Mouse (Mus musculus): Measurements from ENCODE around the gene Mme.

GRCm38 (mm10) chr3:63406438-63406837, 165.1 kb downstream of the Mme start:
- no peak for TF ChIP-seq CTCF (IDR thresholded peaks at IDR 0.05; ENCODE audit: borderline replicate concordance, control insufficient read depth, extremely low read depth, insufficient read depth, low read length, poor library complexity)
- TF ChIP-seq POLR2A (IDR thresholded peaks at IDR 0.05; ENCODE audit: control insufficient read depth, extremely low read depth, insufficient read depth, low read length, poor library complexity), result no peak
